Comparison of ENCODE assay signal across 8 mouse cellular contexts in the genomic region with DNA sequence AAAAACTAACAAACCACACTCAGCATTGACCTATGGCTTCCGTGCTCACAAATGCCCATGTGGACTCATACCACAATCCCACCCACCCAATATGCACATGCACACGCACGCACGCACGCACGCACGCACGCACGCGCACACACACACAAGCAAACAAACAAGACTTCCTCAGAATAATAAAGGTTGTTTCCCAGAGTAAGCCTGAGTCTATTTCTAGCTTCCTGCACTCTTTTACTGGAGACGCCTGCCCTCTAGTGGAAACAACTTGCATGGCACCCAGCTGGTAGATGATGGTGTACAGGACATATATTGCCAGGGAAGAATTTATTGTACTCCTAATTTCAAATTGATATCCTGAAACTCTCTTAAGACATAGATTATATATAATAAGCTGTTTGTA. TPM values are rescaled to one million over a fixed set of nuclear protein-coding genes. Genes with fewer than 3 reads are reported as not detected.
DNase-seq lines count a peak whose midpoint lies in the region; ATAC-seq lines count a peak whose summit lies in the region.

No protein-coding gene starts in this region.

- no peaks in the 10 kb centered on the region for H3K36me3 ChIP-seq in limb, embryonic 11.5 days (ENCODE audit: control insufficient read depth, insufficient read depth, low read length)
- no peaks in the 10 kb centered on the region for H3K36me3 ChIP-seq in midbrain, embryonic 16.5 days (ENCODE audit: control insufficient read depth, insufficient read depth, low read length)

- H3K27me3 ChIP-seq in limb, embryonic 11.5 days (ENCODE audit: control insufficient read depth, insufficient read depth, low read length): no peaks in the 10 kb centered on the region
- no peaks in the 10 kb centered on the region for H3K27me3 ChIP-seq in midbrain, embryonic 16.5 days (ENCODE audit: control insufficient read depth, insufficient read depth, low read depth, low read length)

- H3K9ac ChIP-seq in limb, embryonic 11.5 days (ENCODE audit: low read length): no peak overlapping the region
- no peak overlapping the region for H3K9ac ChIP-seq in midbrain, embryonic 16.5 days (ENCODE audit: low read depth, low read length)

- peak; percentile 14 for DNase-seq in 3134 (ENCODE audit: extremely low read depth, insufficient read length, low spot score)
- peak; percentile 83 for DNase-seq in adrenal gland, postnatal 10 days
- DNase-seq in embryo, embryonic 9.5 days (ENCODE audit: extremely low spot score): peak; percentile 74
- peak; percentile 42 to 84 for DNase-seq in heart, adult 18-20 months
- peak; percentile 27 to 79 for DNase-seq in kidney, adult 8-10 months
- DNase-seq in limb, embryonic 11.5 days (ENCODE audit: low spot score): peak; percentile 86
- DNase-seq in spleen, postnatal 14 days (ENCODE audit: low spot score in 2 of 2): peak; percentile 26 to 63

- WGBS in limb, embryonic 11.5 days: 36% methylated on average over 11 of the region's 11 CpGs
- WGBS in midbrain, embryonic 16.5 days: 23% methylated on average over 11 of the region's 11 CpGs

- H3K4me2 ChIP-seq in limb, embryonic 11.5 days (ENCODE audit: low read depth, severe bottlenecking): no peak overlapping the region
- peak overlapping the region; percentile 42 for H3K4me2 ChIP-seq in midbrain, embryonic 16.5 days (ENCODE audit: low read length)

- no peak overlapping the region for H3K27ac ChIP-seq in limb, embryonic 11.5 days (replicated peaks; ENCODE audit: low read depth, low read length)
- no peak overlapping the region for H3K27ac ChIP-seq in midbrain, embryonic 16.5 days (ENCODE audit: low read length)

- H3K9me3 ChIP-seq in limb, embryonic 11.5 days (ENCODE audit: control insufficient read depth, low read length): no peaks in the 10 kb centered on the region
- no peaks in the 10 kb centered on the region for H3K9me3 ChIP-seq in midbrain, embryonic 16.5 days (replicated peaks; ENCODE audit: control insufficient read depth, low read length, poor library complexity, severe bottlenecking)

- H3K4me3 ChIP-seq in limb, embryonic 11.5 days (ENCODE audit: low read depth, low read length): no peak overlapping the region
- H3K4me3 ChIP-seq in midbrain, embryonic 16.5 days (ENCODE audit: low read depth, low read length): no peak overlapping the region

- H3K4me1 ChIP-seq in limb, embryonic 11.5 days (ENCODE audit: control insufficient read depth, insufficient read depth, low read length): no peaks in the 10 kb centered on the region
- peaks cover 3% of the 10 kb centered on the region; the same call in 1 of the 2 replicates for H3K4me1 ChIP-seq in midbrain, embryonic 16.5 days (ENCODE audit: control insufficient read depth, insufficient read depth, low read length)

- ATAC-seq in limb, embryonic 11.5 days (ENCODE audit: insufficient number of reproducible peaks, low FRiP score, low TSS enrichment, low read depth): peak; percentile 66
- peak; percentile 88 for ATAC-seq in midbrain, embryonic 16.5 days

RNA-seq across cellular contexts. Expression of a gene that starts 29.8 kb away (rescaled TPM):
- under 1 TPM; 0.39 to 0.51 TPM for total RNA-seq in adrenal gland, postnatal 10 days (2021)
- total RNA-seq in heart, adult 18-20 months (2021): under 1 TPM; 0.23 to 0.27 TPM
- 0.43 and 0.47 TPM in 2 replicates for polyA plus RNA-seq in limb, embryonic 11.5 days (2014; fragmentation: Nextera tagmentation; extraction: Ambion mirVana)
- polyA plus RNA-seq in midbrain, embryonic 16.5 days (2015; fragmentation: Nextera tagmentation; extraction: Ambion mirVana): 0.14 TPM in 1 of 2 replicates, not detected in the other

Comparison
In these comparisons a context has a peak if more than half of its experiments do, and no peak if none do; other contexts are left out.
1. DNase-seq: peak in every context shown above with its lines; median percentile 86 in limb, embryonic 11.5 days; 83 in adrenal gland, postnatal 10 days; 74 in embryo, embryonic 9.5 days; 63 in heart, adult 18-20 months; 53 in kidney, adult 8-10 months; 44 in spleen, postnatal 14 days; 14 in 3134.